Mouse (Mus musculus): ENCODE measurements at regions not wholly inside any gene's neighbourhood (a gene's known extent, or its start where the extent isn't known, plus 50 kb on each side); places are given as distances from the start of the nearest gene placed in this dataset.

DNA sequence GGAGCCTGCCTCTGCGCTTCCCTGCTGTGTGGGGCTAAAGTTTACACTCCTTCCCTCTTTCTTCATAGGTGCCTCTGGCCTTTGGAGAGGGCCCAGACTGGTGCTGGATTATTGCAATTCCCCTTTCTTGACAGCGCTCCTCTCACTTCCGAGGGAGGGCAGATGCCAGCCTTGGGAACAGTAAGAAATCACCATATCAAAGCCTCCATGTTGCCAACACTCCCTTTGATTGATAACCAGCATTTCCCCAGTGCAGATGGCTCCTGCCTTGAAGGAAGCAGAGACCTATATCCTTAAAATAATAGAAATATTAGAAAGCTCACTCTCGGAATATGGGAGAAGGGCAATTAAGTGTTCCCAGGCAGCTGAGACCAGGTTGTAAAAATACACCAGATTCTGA lies 63.1 kb upstream of the Cep295 start:
- DNase-seq: no peak
- intact Hi-C loops (cut with DNase I): no loop called here

- DNase-seq: no peak
- intact Hi-C loops (cut with DNase I): no loop called here
Measured at GRCm38 (mm10) chr9:15421864-15422263, 64.3 kb upstream of the Cep295 start.

- intact Hi-C loops (cut with DNase I): loop anchor here (2.0 kb wide), 2 partner anchors 59 to 249 kb away; partner anchors contain the start of gene Smco4
- peak; percentile 1 to 3 for DNase-seq
Measured at GRCm38 (mm10) chr9:15434279-15434678, 59.0 kb upstream of the Smco4 start.

GRCm38 (mm10) chr9:15439319-15439980 lies 53.8 kb upstream of the Smco4 start:
- DNase-seq: no peak
- intact Hi-C loops (cut with DNase I): no loop called here

- DNase-seq: no peak
- intact Hi-C loops (cut with DNase I): no loop called here
Measured at GRCm38 (mm10) chr9:15442131-15442530, 51.1 kb upstream of the Smco4 start.

All from heart, postnatal 36 days (tissue).